10 mouse cellular contexts compared by ENCODE assay signal in the genomic region with DNA sequence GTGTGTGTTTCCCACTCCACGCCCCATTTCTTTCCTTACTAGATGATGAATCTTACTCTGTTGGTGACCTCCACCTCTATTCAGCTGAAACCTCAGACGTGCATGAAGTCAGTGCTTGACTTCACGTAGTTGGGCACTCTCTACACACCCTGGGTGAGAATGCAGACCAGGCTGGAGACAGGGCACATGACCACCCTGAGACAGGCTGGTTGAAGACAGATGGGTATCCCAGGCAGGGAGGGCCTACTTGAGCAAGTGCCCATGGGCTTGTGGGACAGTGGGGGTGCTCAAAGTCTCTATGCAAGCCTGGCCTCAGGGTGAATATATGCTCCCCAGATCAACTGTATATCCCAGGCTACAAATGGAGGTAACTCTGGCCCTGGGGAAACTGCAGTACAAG. TPM values are rescaled to one million over a fixed set of nuclear protein-coding genes. Genes with fewer than 3 reads are reported as not detected.
DNase-seq lines count a peak whose midpoint lies in the region; ATAC-seq and TF ChIP-seq lines count a peak whose summit lies in the region.
"Had no signal": no experiment of that assay in that cellular context is flagged by ENCODE, and none has a peak within 500 bp of the region (broad histone marks: within the 10 kb centered on the region; RNA-seq: fewer than 3 reads in every experiment).

No protein-coding gene starts in this region.

- no peaks in the 10 kb centered on the region for H3K9me3 ChIP-seq in heart, embryonic 12.5 days (replicated peaks)
- no peaks in the 10 kb centered on the region for H3K9me3 ChIP-seq in forebrain, embryonic 12.5 days
- no peaks in the 10 kb centered on the region for H3K9me3 ChIP-seq in liver, embryonic 12.5 days (replicated peaks)

- peaks cover 38% of the 10 kb centered on the region for H3K4me1 ChIP-seq in heart, embryonic 12.5 days (replicated peaks)
- peaks cover 53% of the 10 kb centered on the region for H3K4me1 ChIP-seq in forebrain, embryonic 12.5 days
- H3K4me1 ChIP-seq in liver, embryonic 12.5 days = peaks cover 35% of the 10 kb centered on the region

- intact Hi-C loops in heart, postnatal 36 days (cut with DNase I) = loop anchor here (2.0 kb wide), 1 partner anchor 40 kb away; no protein-coding TSS in a partner anchor

- TF ChIP-seq CTCF in C2C12 (IDR thresholded peaks at IDR 0.05; ENCODE audit: control insufficient read depth, insufficient read depth, insufficient read length) = no peak

- H3K4me2 ChIP-seq in heart, embryonic 12.5 days = peak overlapping the region; percentile 99
- H3K4me2 ChIP-seq in forebrain, embryonic 12.5 days = peak overlapping the region; percentile 93
- H3K4me2 ChIP-seq in liver, embryonic 12.5 days = peak overlapping the region; percentile 99; the same call in 1 of the 2 replicates

- H3K27ac ChIP-seq in heart, embryonic 12.5 days (ENCODE audit: poor library complexity, severe bottlenecking) = no peak overlapping the region
- H3K27ac ChIP-seq in forebrain, embryonic 12.5 days = no peak overlapping the region
- H3K27ac ChIP-seq in liver, embryonic 12.5 days = no peak overlapping the region

- no peak overlapping the region for H3K9ac ChIP-seq in heart, embryonic 12.5 days
- H3K9ac ChIP-seq in forebrain, embryonic 12.5 days = peak overlapping the region; percentile 74; the same call in 1 of the 2 replicates
- no peak overlapping the region for H3K9ac ChIP-seq in liver, embryonic 12.5 days

- 87% methylated on average over 3 of the region's 3 CpGs for WGBS in heart, embryonic 12.5 days
- WGBS in forebrain, embryonic 12.5 days = 89% methylated on average over 3 of the region's 3 CpGs
- 84% methylated on average over 3 of the region's 3 CpGs for WGBS in liver, embryonic 12.5 days (ENCODE audit: insufficient replicate concordance)

- no peak for ATAC-seq in heart, embryonic 12.5 days (ENCODE audit: insufficient number of reproducible peaks, low FRiP score)
- ATAC-seq in forebrain, embryonic 12.5 days (ENCODE audit: low FRiP score) = no peak
- no peak for ATAC-seq in liver, embryonic 12.5 days
- ATAC-seq in erythroid progenitor cell, adult 5-6 weeks (replicated peaks; ENCODE audit: low FRiP score, poor library complexity, severe bottlenecking) = no peak

- peaks cover 41% of the 10 kb centered on the region for H3K79me2 ChIP-seq in C2C12 (ENCODE audit: control insufficient read depth, insufficient read depth)

- H3ac ChIP-seq in C2C12 (ENCODE audit: control insufficient read depth, insufficient read length, low read depth) = no peak overlapping the region

- no peak overlapping the region for H3K4me3 ChIP-seq in heart, embryonic 12.5 days
- H3K4me3 ChIP-seq in C2C12 (ENCODE audit: insufficient read depth, poor library complexity, severe bottlenecking) = no peak overlapping the region
- peak overlapping the region; percentile 70 for H3K4me3 ChIP-seq in forebrain, embryonic 12.5 days (replicated peaks)
- H3K4me3 ChIP-seq in liver, embryonic 12.5 days = no peak overlapping the region

- H3K79me3 ChIP-seq in C2C12 (ENCODE audit: low read depth) = peaks cover 18% of the 10 kb centered on the region

- no peak for DNase-seq in heart, postnatal 36 days
- no peak for DNase-seq in frontal cortex, postnatal 36 days (ENCODE audit: low spot score in 2 of 2)
- DNase-seq in kidney, postnatal 36 days = no peak
- DNase-seq: kidney, adult 11 months; left cerebral cortex, postnatal 4 days had no signal

- 0 out of 2 replicates have a peak, but pooled peaks cover 10% of the 10 kb centered on the region for H3K27me3 ChIP-seq in heart, embryonic 12.5 days (replicated peaks)
- H3K27me3 ChIP-seq in C2C12 (ENCODE audit: control insufficient read depth, insufficient read depth, insufficient read length) = no peaks in the 10 kb centered on the region
- H3K27me3 ChIP-seq in forebrain, embryonic 12.5 days = peaks cover 12% of the 10 kb centered on the region; the same call in 1 of the 2 replicates
- peaks cover 6% of the 10 kb centered on the region; the same call in 1 of the 2 replicates for H3K27me3 ChIP-seq in liver, embryonic 12.5 days (replicated peaks)

- H3K36me3 ChIP-seq in heart, embryonic 12.5 days = peaks cover 12% of the 10 kb centered on the region; the same call in 1 of the 2 replicates
- no peaks in the 10 kb centered on the region for H3K36me3 ChIP-seq in C2C12 (ENCODE audit: control insufficient read depth, insufficient read depth)
- H3K36me3 ChIP-seq in forebrain, embryonic 12.5 days (replicated peaks) = peaks cover 9% of the 10 kb centered on the region
- peaks cover 16% of the 10 kb centered on the region for H3K36me3 ChIP-seq in liver, embryonic 12.5 days

TF ChIP-seq in C2C12, 6 proteins besides CTCF, POLR2A, EP300 and RAD21:
- TF ChIP-seq FOSL1 (IDR thresholded peaks at IDR 0.05; ENCODE audit: insufficient read depth, low read length, poor library complexity, severe bottlenecking) (no peak), USF1 (IDR thresholded peaks at IDR 0.05; ENCODE audit: low read depth) (peak; percentile 7), MYOD1 (IDR thresholded peaks at IDR 0.05; ENCODE audit: control insufficient read depth, insufficient read length, low read depth) (no peak), CEBPB (IDR thresholded peaks at IDR 0.05; ENCODE audit: low read depth) (no peak)

RNA-seq across cellular contexts. Expression of a gene that starts 1.3 kb away (rescaled TPM):
- polyA plus RNA-seq in heart, embryonic 12.5 days (2016; fragmentation: Nextera tagmentation; extraction: Ambion mirVana) = 3.0 and 3.3 TPM in 2 replicates
- total RNA-seq in heart, postnatal 36 days (2021) = 10 to 100 TPM in 1 of 2 experiments, 1 to 10 TPM in 1; 8.5 to 10.7 TPM
- 5.5 TPM for polyA plus RNA-seq in C2C12 (2012; fragmentation: generic; extraction: Trizol)
- polyA plus RNA-seq in forebrain, embryonic 12.5 days (2016; fragmentation: Nextera tagmentation; extraction: Ambion mirVana) = 15.8 and 17.0 TPM in 2 replicates
- polyA plus RNA-seq in liver, embryonic 12.5 days (2016; fragmentation: Nextera tagmentation; extraction: Ambion mirVana) = 1.6 and 1.8 TPM in 2 replicates
- 1.1 TPM in 1 of 2 replicates, not detected in the other for total RNA-seq in erythroid progenitor cell, adult 5-6 weeks (2015; ENCODE audit: low replicate concordance)
- not detected in 2 replicates for total RNA-seq in erythroid progenitor cell, adult 5-6 weeks (2017; ENCODE audit: low replicate concordance)

RNA-seq across cellular contexts. Expression of a gene that starts 1.5 kb away (rescaled TPM):
- polyA plus RNA-seq in heart, embryonic 12.5 days (2016; fragmentation: Nextera tagmentation; extraction: Ambion mirVana) = 5.2 and 5.4 TPM in 2 replicates
- total RNA-seq in heart, postnatal 36 days (2021) = 1 to 10 TPM; 6.5 to 6.9 TPM
- polyA plus RNA-seq in C2C12 (2012; fragmentation: generic; extraction: Trizol) = 2.4 TPM
- polyA plus RNA-seq in forebrain, embryonic 12.5 days (2016; fragmentation: Nextera tagmentation; extraction: Ambion mirVana) = 11.3 and 11.7 TPM in 2 replicates
- 2.4 and 2.7 TPM in 2 replicates for polyA plus RNA-seq in liver, embryonic 12.5 days (2016; fragmentation: Nextera tagmentation; extraction: Ambion mirVana)
- 1.3 TPM in 1 of 2 replicates, not detected in the other for total RNA-seq in erythroid progenitor cell, adult 5-6 weeks (2015; ENCODE audit: low replicate concordance)
- 0.64 and 5.3 TPM in 2 replicates for total RNA-seq in erythroid progenitor cell, adult 5-6 weeks (2017; ENCODE audit: low replicate concordance)

RNA-seq across cellular contexts. Expression of a gene that starts 41.6 kb away (rescaled TPM):
- 16.0 and 18.8 TPM in 2 replicates for polyA plus RNA-seq in heart, embryonic 12.5 days (2016; fragmentation: Nextera tagmentation; extraction: Ambion mirVana)
- total RNA-seq in heart, postnatal 36 days (2021) = 10 to 100 TPM; 38.3 to 42.7 TPM
- polyA plus RNA-seq in C2C12 (2012; fragmentation: generic; extraction: Trizol) = 13.9 TPM
- polyA plus RNA-seq in forebrain, embryonic 12.5 days (2016; fragmentation: Nextera tagmentation; extraction: Ambion mirVana) = 19.5 and 21.5 TPM in 2 replicates
- polyA plus RNA-seq in liver, embryonic 12.5 days (2016; fragmentation: Nextera tagmentation; extraction: Ambion mirVana) = 13.1 and 14.6 TPM in 2 replicates
- total RNA-seq in erythroid progenitor cell, adult 5-6 weeks (2015; ENCODE audit: low replicate concordance) = 25.2 and 44.4 TPM in 2 replicates
- 40.4 and 62.9 TPM in 2 replicates for total RNA-seq in erythroid progenitor cell, adult 5-6 weeks (2017; ENCODE audit: low replicate concordance)

RNA-seq across cellular contexts. Expression of a gene that starts 59.1 kb away (rescaled TPM):
- 5.6 and 5.8 TPM in 2 replicates for polyA plus RNA-seq in heart, embryonic 12.5 days (2016; fragmentation: Nextera tagmentation; extraction: Ambion mirVana)
- 1 to 10 TPM; 3.8 to 4.3 TPM for total RNA-seq in heart, postnatal 36 days (2021)
- polyA plus RNA-seq in C2C12 (2012; fragmentation: generic; extraction: Trizol) = 9.4 TPM
- polyA plus RNA-seq in forebrain, embryonic 12.5 days (2016; fragmentation: Nextera tagmentation; extraction: Ambion mirVana) = 7.2 and 7.6 TPM in 2 replicates
- polyA plus RNA-seq in liver, embryonic 12.5 days (2016; fragmentation: Nextera tagmentation; extraction: Ambion mirVana) = 5.2 and 5.3 TPM in 2 replicates
- total RNA-seq in erythroid progenitor cell, adult 5-6 weeks (2015; ENCODE audit: low replicate concordance) = 0.84 and 2.5 TPM in 2 replicates
- 4.2 and 11.4 TPM in 2 replicates for total RNA-seq in erythroid progenitor cell, adult 5-6 weeks (2017; ENCODE audit: low replicate concordance)

RNA-seq across cellular contexts. Expression of a gene that starts 59.6 kb away (rescaled TPM):
- polyA plus RNA-seq in heart, embryonic 12.5 days (2016; fragmentation: Nextera tagmentation; extraction: Ambion mirVana) = 70.0 and 71.5 TPM in 2 replicates
- total RNA-seq in heart, postnatal 36 days (2021) = 10 to 100 TPM; 32.5 to 40.6 TPM
- 65.8 TPM for polyA plus RNA-seq in C2C12 (2012; fragmentation: generic; extraction: Trizol)
- polyA plus RNA-seq in forebrain, embryonic 12.5 days (2016; fragmentation: Nextera tagmentation; extraction: Ambion mirVana) = 126 and 130 TPM in 2 replicates
- polyA plus RNA-seq in liver, embryonic 12.5 days (2016; fragmentation: Nextera tagmentation; extraction: Ambion mirVana) = 58.8 and 61.7 TPM in 2 replicates
- total RNA-seq in erythroid progenitor cell, adult 5-6 weeks (2015; ENCODE audit: low replicate concordance) = 4.6 and 12.3 TPM in 2 replicates
- 8.2 and 21.4 TPM in 2 replicates for total RNA-seq in erythroid progenitor cell, adult 5-6 weeks (2017; ENCODE audit: low replicate concordance)
